Mouse (Mus musculus) embryonic facial prominence, embryonic 12.5 days (tissue): ENCODE results near the gene Grik3. TPM values are rescaled to one million over a fixed set of nuclear protein-coding genes. Genes with fewer than 3 reads are reported as not detected.

Experiments used
- ATAC-seq: fragments of 200-750 bp; cut with Nextera tagmentation; 2 replicates; pipeline ENCODE4 v1.8.0; 2017; ENCODE audit not compliant: insufficient number of reproducible peaks, insufficient read depth, low FRiP score, low TSS enrichment
- H3K27ac ChIP-seq: fragments of 300-500 bp; sonication (generic); 2 replicates; pipeline ENCODE4 v1.5.1; 2016; ENCODE audit warnings: mild to moderate bottlenecking
- H3K27me3 ChIP-seq: fragments of 300-500 bp; sonication (generic); 2 replicates; pipeline ENCODE4 v1.6.1; 2016; ENCODE audit warnings: mild to moderate bottlenecking, moderate library complexity
- H3K36me3 ChIP-seq: fragments of 300-500 bp; sonication (generic); 2 replicates; pipeline ENCODE4 v1.6.1; 2016; ENCODE audit warnings: mild to moderate bottlenecking
- H3K4me1 ChIP-seq: fragments of 300-500 bp; sonication (generic); 2 replicates; pipeline ENCODE4 v1.6.1; 2016
- H3K4me2 ChIP-seq: fragments of 300-500 bp; sonication (generic); replicated peaks from 2 replicates; pipeline ENCODE4 v1.6.1; 2016; ENCODE audit warnings: mild to moderate bottlenecking, moderate library complexity
- H3K4me3 ChIP-seq: fragments of 300-500 bp; sonication (generic); 2 replicates; pipeline ENCODE4 v1.5.1; 2016; ENCODE audit warnings: mild to moderate bottlenecking
- H3K9ac ChIP-seq: fragments of 300-500 bp; sonication (generic); 2 replicates; pipeline ENCODE4 v1.6.1; 2016; ENCODE audit warnings: mild to moderate bottlenecking, moderate library complexity
- H3K9me3 ChIP-seq: fragments of 300-500 bp; sonication (generic); 2 replicates; pipeline ENCODE4 v1.6.1; 2016; ENCODE audit warnings: mild to moderate bottlenecking, moderate library complexity
- WGBS: fragments of 180-500 bp; shearing (Covaris S2); methylation state at CpG from one replicate; pipeline ENCODE4 v1.1.7; 2016; 5-methylcytosine and 5-hydroxymethylcytosine counted together
- polyA plus RNA-seq: library from polyadenylated mRNA; unstranded; fragments of >200 nt; fragmentation: Nextera tagmentation; extraction: Ambion mirVana; gene quantifications from 2 replicates; pipeline ENCODE4 v1.2.1, GENCODE M21; 2016

Grik3 gene
- polyA plus RNA-seq, 1 experiment from 2014 or later = 0.32 TPM

- 13% methylated on average over 8 of the region's 8 CpGs for WGBS
- Histone ChIP-seq H3K9me3 (no peaks in the 10 kb centered on the region), H3K9ac (no peak overlapping the region), H3K4me1 (peaks cover 12% of the 10 kb centered on the region; the same call in 1 of the 2 replicates), H3K27ac (no peak overlapping the region), H3K36me3 (no peaks in the 10 kb centered on the region), H3K4me3 (no peak overlapping the region), H3K27me3 (peaks cover 100% of the 10 kb centered on the region), H3K4me2 (no peak overlapping the region)
- ATAC-seq = no peak
Observed at GRCm38 (mm10) chr4:125493124-125493523, 2.6 kb downstream of the Grik3 start.

GRCm38 (mm10) chr4:125495477-125495876 lies 5.0 kb downstream of the Grik3 start:
- H3K4me1 ChIP-seq = peaks cover 12% of the 10 kb centered on the region; the same call in 1 of the 2 replicates
- H3K4me3 ChIP-seq = no peak overlapping the region
- no peaks in the 10 kb centered on the region for H3K36me3 ChIP-seq
- no peak overlapping the region for H3K27ac ChIP-seq
- 31% methylated on average over 8 of the region's 8 CpGs for WGBS
- H3K9me3 ChIP-seq = no peaks in the 10 kb centered on the region
- H3K9ac ChIP-seq = no peak overlapping the region
- no peak for ATAC-seq
- H3K27me3 ChIP-seq = peaks cover 93% of the 10 kb centered on the region
- no peak overlapping the region for H3K4me2 ChIP-seq

- Histone ChIP-seq H3K36me3 (no peaks in the 10 kb centered on the region), H3K9me3 (no peaks in the 10 kb centered on the region), H3K9ac (no peak overlapping the region), H3K4me3 (no peak overlapping the region), H3K27ac (no peak overlapping the region), H3K27me3 (peaks cover 78% of the 10 kb centered on the region), H3K4me2 (no peak overlapping the region), H3K4me1 (no peaks in the 10 kb centered on the region)
- no peak for ATAC-seq
- 0% methylated on average over 1 of the region's 1 CpGs for WGBS
Observed at GRCm38 (mm10) chr4:125497001-125497400, 6.5 kb downstream of the Grik3 start.

- Histone ChIP-seq H3K27ac (no peak overlapping the region), H3K36me3 (no peaks in the 10 kb centered on the region), H3K4me2 (no peak overlapping the region), H3K9ac (no peak overlapping the region), H3K4me3 (no peak overlapping the region), H3K4me1 (no peaks in the 10 kb centered on the region), H3K9me3 (no peaks in the 10 kb centered on the region), H3K27me3 (peaks cover 73% of the 10 kb centered on the region)
- 33% methylated on average over 7 of the region's 7 CpGs for WGBS
- ATAC-seq = no peak
Observed at GRCm38 (mm10) chr4:125497471-125497870, 7.0 kb downstream of the Grik3 start.

GRCm38 (mm10) chr4:125498866-125499265 lies 8.4 kb downstream of the Grik3 start:
- WGBS = 11% methylated on average over 6 of the region's 6 CpGs
- Histone ChIP-seq H3K9ac (no peak overlapping the region), H3K9me3 (no peaks in the 10 kb centered on the region), H3K36me3 (no peaks in the 10 kb centered on the region), H3K27me3 (peaks cover 59% of the 10 kb centered on the region), H3K4me3 (no peak overlapping the region), H3K4me1 (no peaks in the 10 kb centered on the region), H3K27ac (no peak overlapping the region), H3K4me2 (no peak overlapping the region)
- no peak for ATAC-seq

GRCm38 (mm10) chr4:125502861-125503260 lies 12.4 kb downstream of the Grik3 start:
- Histone ChIP-seq H3K9me3 (no peaks in the 10 kb centered on the region), H3K9ac (no peak overlapping the region), H3K27ac (no peak overlapping the region), H3K4me1 (no peaks in the 10 kb centered on the region), H3K4me2 (no peak overlapping the region), H3K36me3 (no peaks in the 10 kb centered on the region), H3K27me3 (peaks cover 19% of the 10 kb centered on the region), H3K4me3 (no peak overlapping the region)
- WGBS = 50% methylated on average over 8 of the region's 8 CpGs
- ATAC-seq = no peak

GRCm38 (mm10) chr4:125512434-125512833 lies 21.9 kb downstream of the Grik3 start:
- no peaks in the 10 kb centered on the region for H3K27me3 ChIP-seq
- H3K9me3 ChIP-seq = no peaks in the 10 kb centered on the region
- no peak for ATAC-seq
- H3K4me1 ChIP-seq = peaks cover 3% of the 10 kb centered on the region; the same call in 1 of the 2 replicates
- no peak overlapping the region for H3K9ac ChIP-seq
- no peak overlapping the region for H3K4me2 ChIP-seq
- H3K36me3 ChIP-seq = no peaks in the 10 kb centered on the region
- H3K27ac ChIP-seq = no peak overlapping the region
- H3K4me3 ChIP-seq = no peak overlapping the region
- WGBS = 78% methylated on average over 6 of the region's 6 CpGs

- WGBS = 38% methylated on average over 13 of the region's 13 CpGs
- H3K4me3 ChIP-seq = no peak overlapping the region
- H3K27ac ChIP-seq = no peak overlapping the region
- no peaks in the 10 kb centered on the region for H3K27me3 ChIP-seq
- H3K36me3 ChIP-seq = no peaks in the 10 kb centered on the region
- no peak overlapping the region for H3K4me2 ChIP-seq
- no peak for ATAC-seq
- peaks cover 3% of the 10 kb centered on the region; the same call in 1 of the 2 replicates for H3K4me1 ChIP-seq
- no peak overlapping the region for H3K9ac ChIP-seq
- H3K9me3 ChIP-seq = no peaks in the 10 kb centered on the region
Observed at GRCm38 (mm10) chr4:125515646-125516045, 25.1 kb downstream of the Grik3 start.

- Histone ChIP-seq H3K36me3 (no peaks in the 10 kb centered on the region), H3K4me2 (no peak overlapping the region), H3K4me1 (peaks cover 3% of the 10 kb centered on the region; the same call in 1 of the 2 replicates), H3K9ac (no peak overlapping the region), H3K9me3 (no peaks in the 10 kb centered on the region), H3K27ac (no peak overlapping the region), H3K4me3 (no peak overlapping the region), H3K27me3 (no peaks in the 10 kb centered on the region)
- 43% methylated on average over 6 of the region's 6 CpGs for WGBS
- ATAC-seq = no peak
Observed at GRCm38 (mm10) chr4:125516612-125517011, 26.1 kb downstream of the Grik3 start.

GRCm38 (mm10) chr4:125518861-125519260 lies 28.4 kb downstream of the Grik3 start:
- 81% methylated on average over 5 of the region's 5 CpGs for WGBS
- Histone ChIP-seq H3K9me3 (no peaks in the 10 kb centered on the region), H3K27ac (no peak overlapping the region), H3K4me1 (peaks cover 3% of the 10 kb centered on the region; the same call in 1 of the 2 replicates), H3K36me3 (no peaks in the 10 kb centered on the region), H3K9ac (no peak overlapping the region), H3K4me3 (no peak overlapping the region), H3K27me3 (no peaks in the 10 kb centered on the region), H3K4me2 (no peak overlapping the region)
- no peak for ATAC-seq

- H3K27me3 ChIP-seq = no peaks in the 10 kb centered on the region
- H3K4me3 ChIP-seq = no peak overlapping the region
- WGBS = 62% methylated on average over 7 of the region's 7 CpGs
- no peaks in the 10 kb centered on the region for H3K36me3 ChIP-seq
- no peak overlapping the region for H3K4me2 ChIP-seq
- peaks cover 4% of the 10 kb centered on the region; the same call in 1 of the 2 replicates for H3K4me1 ChIP-seq
- H3K9me3 ChIP-seq = no peaks in the 10 kb centered on the region
- no peak overlapping the region for H3K9ac ChIP-seq
- ATAC-seq = no peak
- no peak overlapping the region for H3K27ac ChIP-seq
Observed at GRCm38 (mm10) chr4:125522931-125523330, 32.4 kb downstream of the Grik3 start.

GRCm38 (mm10) chr4:125525266-125525665 lies 34.8 kb downstream of the Grik3 start:
- no peak for ATAC-seq
- no peak overlapping the region for H3K27ac ChIP-seq
- no peaks in the 10 kb centered on the region for H3K9me3 ChIP-seq
- no peaks in the 10 kb centered on the region for H3K27me3 ChIP-seq
- no peak overlapping the region for H3K9ac ChIP-seq
- 70% methylated on average over 4 of the region's 4 CpGs for WGBS
- H3K4me2 ChIP-seq = no peak overlapping the region
- peaks cover 4% of the 10 kb centered on the region; the same call in 1 of the 2 replicates for H3K4me1 ChIP-seq
- H3K36me3 ChIP-seq = no peaks in the 10 kb centered on the region
- no peak overlapping the region for H3K4me3 ChIP-seq

GRCm38 (mm10) chr4:125526425-125526824 lies 35.9 kb downstream of the Grik3 start:
- WGBS = 44% methylated on average over 5 of the region's 5 CpGs
- no peaks in the 10 kb centered on the region for H3K27me3 ChIP-seq
- ATAC-seq = no peak

More at GRCm38 (mm10) chr4:125526425-125526824, 35.9 kb downstream of the Grik3 start:
- Histone ChIP-seq H3K9ac (no peak overlapping the region), H3K36me3 (no peaks in the 10 kb centered on the region), H3K4me3 (no peak overlapping the region), H3K9me3 (no peaks in the 10 kb centered on the region), H3K4me1 (peaks cover 4% of the 10 kb centered on the region; the same call in 1 of the 2 replicates), H3K4me2 (no peak overlapping the region), H3K27ac (no peak overlapping the region)
